Mouse (Mus musculus) right cerebral cortex, adult 2 months (tissue): ENCODE measurements around the gene Hlf.
A peak's percentile ranks its signal among the peaks of the same experiment; 100 is the strongest.

Source experiments
- DNase-seq, 2 experiments: peaks; one replicate each; pipeline ENCODE4 v3.0.0; 2021 to 2022; ENCODE audit warnings: low spot score in 2 of 2

Hlf gene

DNA sequence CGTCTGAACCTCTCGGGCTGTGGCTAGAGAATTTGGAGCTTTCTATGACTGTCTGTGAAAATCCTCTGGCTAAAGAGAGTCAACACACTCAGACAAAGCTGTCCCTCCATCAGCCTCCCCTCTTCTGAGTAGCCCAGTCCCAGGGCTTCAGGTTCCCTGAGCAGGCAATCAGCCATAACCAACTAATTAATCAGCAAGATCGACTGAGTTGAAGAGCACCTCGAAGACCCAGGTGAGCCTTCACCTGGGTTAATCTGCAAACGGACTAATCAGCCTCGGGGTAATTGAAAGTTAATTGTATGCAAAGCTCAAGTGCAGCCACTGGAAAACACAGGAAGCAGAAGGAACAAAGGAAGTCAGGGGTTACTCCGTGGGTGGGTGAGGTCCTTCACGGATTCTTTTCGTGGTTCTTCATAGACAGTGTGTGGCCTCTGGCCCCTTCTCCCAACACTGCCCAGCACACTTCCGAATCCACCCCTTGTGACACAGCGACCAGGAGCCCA is 19.9 kb downstream of the Hlf start:
- no peak for DNase-seq

DNA sequence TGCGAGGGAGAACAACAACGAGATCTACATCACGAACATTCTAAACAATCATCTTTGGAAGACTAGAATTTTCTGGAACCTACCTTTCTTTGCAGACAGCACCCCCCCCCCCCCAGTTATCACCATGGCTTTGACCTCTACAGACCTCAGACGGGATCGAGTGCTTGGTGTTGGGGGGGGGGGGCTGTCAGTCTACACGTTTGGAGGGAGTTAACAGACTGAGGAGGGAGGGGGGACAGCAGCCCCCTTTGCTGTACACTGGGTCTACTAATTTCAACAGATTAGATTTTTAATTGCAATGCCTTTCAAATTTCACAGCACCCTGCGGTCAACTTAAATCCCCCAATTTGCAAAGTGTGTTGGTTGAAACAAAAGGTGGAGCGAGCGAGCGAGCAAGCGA is 20.3 kb downstream of the Hlf start:
- no peak for DNase-seq

DNA sequence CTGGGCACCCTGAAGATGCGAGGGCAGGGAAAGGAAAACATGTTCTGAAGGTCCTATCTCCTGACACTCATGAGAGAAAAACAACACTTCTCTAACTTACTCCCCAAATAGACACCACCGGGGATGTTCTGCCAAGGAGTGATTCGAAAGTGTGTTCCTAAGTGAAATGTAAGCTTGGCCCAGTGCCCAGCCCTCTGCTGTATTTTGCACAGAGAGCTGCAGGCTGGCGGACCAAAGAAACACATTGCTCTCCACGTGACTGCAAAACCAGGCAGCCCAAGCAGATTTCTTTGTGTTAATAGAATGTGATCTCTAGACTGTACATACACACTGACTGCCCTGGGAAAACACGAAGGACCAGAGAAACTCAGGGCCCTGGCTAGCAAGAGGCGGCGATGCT is 21.1 kb downstream of the Hlf start:
- peak; percentile 97 to 99 for DNase-seq

DNA sequence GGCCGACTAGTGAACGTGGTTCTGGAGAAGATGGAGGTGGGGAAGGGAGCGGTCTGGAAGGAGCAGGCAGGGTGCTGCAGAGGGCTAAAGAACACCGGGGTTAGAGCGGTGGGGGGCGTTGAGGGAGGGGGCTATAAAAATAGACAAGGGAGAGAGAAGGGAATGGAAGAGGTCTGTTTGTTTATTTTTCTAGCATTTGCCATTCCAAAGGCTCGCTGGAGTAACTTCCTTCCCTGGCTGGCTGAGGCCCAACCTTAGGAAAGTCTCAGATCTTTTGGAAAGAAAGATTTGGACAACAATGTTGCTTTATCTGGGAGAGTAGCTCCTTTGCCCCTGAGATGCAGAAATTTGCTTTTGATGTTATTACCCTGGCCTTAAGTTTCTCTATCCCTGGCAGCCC is 21.6 kb downstream of the Hlf start:
- no peak for DNase-seq

DNA sequence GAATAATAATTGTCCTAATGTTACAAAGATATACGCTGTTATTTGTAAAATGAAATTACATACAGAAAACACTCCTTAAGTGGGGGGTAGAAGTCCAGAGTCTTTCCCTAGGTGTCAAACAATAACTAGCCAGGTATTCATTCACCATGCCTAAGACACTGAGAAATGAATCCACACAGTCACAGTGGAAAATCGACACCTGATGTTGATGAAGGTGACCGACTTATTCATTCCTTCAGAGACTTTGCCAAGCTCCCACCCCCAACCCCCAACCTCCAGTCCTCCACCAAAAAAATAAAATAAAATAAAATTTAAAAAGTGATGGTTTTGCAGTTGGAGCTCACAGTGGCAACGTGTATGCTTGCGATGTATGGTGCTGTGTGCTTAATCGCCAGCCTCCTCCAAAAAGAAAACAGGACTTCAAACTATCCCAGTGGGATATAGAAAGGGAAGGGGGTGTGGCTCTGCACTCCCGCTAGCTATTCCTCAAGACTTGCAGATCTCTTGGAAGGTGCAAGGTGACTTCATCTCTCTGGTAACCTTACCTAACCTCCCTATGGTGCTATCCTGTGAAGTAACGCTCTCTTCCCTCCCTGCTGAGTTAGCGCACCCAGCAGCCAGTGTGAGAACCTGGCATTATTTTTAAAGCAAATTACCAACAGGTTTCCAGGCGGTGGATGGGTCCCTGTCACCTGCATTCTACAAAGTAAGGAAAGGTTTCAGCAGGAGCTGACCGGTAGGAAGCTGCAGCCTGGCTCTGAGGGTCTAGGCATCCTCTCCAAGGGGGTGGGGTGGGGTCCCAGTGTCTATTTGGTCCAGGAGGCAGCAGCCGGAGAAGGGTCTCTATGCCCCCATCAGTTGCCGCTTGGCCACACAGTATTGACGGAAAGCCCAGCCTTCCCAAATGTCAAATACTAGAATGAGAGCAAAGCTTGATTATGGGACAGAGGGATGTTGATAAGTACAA is 22.5 kb downstream of the Hlf start:
- DNase-seq = no peak

DNA sequence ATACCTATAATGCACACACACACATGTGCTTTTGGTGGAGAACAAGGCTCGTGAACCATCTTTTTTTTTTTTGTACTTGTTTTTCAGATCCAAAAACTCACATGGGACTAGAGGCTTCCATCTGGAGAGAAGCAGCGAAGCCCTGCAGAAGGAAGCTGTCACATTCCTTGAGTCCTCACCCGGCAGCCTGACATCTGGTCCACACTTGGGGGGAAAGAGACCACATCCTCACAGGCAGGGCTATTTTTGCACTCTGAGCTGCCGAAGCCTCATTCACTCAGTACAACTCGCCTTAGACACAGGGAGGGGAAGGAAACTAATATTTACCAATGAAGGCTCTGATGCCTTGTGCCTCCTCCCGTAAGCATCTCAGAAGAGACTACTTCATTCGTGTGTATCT is 25.8 kb downstream of the Hlf start:
- DNase-seq = no peak

DNA sequence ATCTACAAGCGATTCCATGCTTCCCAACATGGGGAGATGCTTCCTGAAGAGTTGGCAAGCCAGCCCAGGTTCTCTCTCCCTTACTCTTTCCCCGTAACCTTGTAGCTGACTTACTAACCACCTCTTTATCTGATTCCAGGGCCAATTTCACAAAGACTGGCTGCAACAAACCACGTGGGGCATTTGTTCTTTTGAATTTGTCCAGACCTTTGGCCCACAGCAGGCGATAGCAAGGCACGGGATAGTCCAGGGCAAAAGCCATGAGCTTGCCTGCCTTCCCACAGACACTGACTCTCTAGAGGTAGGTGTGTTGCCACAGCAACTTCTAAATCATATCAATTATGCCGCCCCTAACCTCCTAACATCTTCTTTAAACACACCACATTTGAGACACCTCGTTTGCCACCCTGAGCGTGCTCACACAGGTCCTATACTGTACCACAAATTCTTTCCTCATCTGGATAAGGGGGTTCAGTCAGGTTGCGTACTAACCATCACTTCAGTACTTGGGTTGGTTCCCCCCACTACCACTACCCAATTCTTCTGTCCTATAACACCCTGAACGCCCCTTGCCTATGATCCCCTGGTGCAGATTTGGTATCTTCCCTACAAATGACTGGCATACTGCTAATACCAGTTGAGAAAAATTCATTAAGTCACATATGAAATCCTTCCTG is 26.7 kb downstream of the Hlf start:
- no peak for DNase-seq

DNA sequence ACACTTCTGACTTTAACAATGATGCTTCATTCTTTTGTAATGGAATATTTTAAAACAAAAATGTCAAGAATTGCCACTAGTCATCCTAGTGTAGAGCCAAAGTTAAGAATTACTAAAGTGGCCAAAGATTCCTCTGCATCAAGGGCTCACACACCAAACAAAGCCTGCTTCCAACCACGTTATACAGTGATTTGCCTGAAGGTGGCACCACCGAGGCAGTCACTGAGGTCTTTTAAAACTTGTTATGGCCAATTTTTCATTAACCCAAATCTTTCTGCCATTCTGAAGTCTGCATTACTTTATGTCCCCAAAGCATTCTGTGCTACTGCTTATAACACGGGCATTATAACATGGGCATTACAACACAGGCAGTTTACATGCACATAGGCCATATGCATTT is 27.3 kb downstream of the Hlf start:
- no peak for DNase-seq

DNA sequence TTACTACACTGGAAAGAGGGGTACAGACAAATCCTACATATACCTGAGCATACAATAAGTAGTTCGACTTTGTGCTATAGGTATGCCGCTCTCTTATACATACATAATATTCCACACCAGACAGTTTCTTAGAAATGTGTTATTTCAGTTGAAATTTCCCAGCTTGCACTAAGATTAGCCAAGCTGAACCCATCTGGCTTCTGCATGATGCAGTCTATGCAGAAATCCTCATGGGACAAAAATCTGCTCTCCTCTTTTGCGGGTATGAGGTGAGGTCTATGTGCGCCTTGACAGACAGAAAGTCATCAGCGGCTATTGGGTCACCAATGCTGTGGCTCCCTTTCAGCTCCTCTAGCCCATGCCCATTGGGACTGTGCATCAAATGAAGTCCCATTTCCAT is 30.2 kb downstream of the Hlf start:
- no peak for DNase-seq

DNA sequence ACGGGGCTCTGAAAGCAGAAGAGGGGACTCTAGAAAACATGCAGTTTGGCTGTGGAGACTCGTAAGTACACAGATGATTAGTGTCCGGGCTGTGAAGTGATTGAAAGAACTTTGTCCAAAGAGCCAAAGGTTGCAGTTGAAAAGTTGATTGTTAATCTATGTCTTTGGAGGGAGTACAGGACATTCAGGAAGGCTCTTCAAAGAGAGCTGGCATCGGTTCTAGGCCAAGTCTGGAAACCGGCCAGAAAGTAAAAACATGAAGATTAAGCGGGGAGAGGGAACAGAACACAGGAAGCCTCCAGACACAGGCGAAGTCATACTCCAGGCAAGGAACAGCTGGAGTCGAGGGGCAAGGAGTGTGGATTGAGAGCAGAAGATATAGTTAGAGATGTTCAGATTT is 32.6 kb downstream of the Hlf start:
- no peak for DNase-seq

DNA sequence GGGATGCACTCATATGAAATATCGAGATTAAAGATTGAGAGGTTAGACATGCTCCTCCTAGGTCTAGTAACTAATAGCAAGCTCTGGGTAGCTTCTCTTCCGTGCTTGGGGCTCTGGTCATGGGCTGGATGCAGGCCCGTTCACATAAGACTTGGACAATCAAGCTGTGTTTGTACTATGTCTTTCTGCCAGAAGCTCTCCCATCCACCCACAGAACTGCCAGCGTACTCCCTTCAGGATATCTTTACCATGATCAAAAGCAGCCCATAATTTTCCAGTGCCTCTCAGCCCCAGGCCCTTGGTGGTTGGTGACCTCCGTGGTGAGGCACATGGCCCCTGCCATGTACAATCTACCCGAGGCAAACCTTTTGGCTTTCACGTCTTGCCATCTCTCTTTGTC is 33.3 kb downstream of the Hlf start:
- no peak for DNase-seq

DNA sequence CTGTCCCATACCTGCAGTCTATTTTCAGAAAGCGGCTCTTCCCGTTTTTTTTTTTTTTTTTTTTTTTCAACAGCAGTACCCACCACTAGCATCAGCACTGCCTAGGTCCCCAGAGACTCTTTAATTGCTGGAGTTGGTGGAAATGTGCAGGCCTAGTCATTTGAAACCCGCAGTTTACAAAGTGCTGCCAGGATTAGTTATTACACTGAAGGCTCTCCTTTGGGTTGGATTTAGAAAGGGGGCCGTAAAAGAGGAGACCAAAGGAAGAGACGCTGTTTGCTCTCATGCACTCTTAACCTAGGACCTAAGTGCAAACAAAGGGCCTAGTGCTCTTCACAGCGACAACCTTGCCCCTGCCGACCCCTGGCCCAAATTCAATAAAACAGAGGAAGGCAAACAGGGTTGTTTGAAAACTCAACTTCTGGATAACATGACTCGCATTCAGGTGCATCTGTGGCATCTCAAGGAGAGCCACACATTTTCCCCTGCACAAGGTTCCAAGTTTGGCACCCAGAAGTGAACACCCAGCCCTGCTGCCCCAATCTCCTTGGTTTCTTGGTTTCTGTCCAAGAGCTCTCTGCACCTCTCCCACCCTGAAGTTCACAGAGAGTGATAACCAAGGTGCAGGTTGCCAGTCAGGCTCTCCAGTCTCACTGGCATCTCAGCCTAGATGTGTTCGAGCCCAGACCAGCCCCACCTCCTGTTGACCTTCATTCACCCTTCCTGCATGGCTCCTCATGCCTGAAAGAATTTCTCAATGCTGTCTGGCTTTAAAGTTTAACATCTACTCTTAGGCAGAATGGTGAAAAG is 34.0 kb downstream of the Hlf start:
- no peak for DNase-seq

DNA sequence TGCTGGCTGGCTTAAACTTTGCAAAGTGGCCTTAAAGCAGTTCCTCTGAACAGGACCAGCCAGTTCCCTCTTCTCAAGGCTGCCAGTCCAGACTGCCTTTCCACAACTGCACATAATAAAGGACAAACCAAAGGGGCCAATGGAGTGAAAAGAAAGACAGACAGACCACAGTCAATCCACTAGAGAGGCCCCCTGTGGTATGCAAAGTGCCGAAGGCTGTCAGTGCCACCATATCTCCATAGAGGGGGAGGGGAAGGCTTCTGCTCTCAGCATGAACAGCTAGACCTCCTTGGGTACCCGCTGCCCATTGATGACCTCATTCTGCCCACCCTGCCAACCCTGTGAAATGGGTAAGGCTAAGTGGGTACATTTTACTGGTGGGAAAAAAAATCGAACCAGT is 34.7 kb downstream of the Hlf start:
- DNase-seq = no peak

DNA sequence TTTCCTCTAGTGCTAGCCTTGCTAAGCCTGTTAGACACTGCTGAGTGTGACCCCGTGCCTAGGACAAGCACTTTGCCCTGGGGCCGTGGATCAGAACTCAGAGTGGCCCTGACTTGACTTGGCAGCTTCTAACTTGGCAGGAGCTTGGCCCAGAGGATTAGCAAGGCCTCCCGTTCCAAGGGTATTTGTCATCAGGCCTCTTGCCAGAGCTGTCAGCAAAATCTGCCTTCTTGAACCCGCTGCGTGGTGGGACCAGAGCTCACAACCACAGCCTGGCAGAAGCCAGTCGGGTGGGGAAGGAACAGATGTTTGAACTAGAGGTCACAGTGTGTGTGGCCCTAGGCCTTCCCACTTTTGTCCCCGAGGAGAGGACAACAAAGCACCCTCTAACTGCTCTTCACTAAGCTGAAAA is 35.4 kb downstream of the Hlf start:
- no peak for DNase-seq

DNA sequence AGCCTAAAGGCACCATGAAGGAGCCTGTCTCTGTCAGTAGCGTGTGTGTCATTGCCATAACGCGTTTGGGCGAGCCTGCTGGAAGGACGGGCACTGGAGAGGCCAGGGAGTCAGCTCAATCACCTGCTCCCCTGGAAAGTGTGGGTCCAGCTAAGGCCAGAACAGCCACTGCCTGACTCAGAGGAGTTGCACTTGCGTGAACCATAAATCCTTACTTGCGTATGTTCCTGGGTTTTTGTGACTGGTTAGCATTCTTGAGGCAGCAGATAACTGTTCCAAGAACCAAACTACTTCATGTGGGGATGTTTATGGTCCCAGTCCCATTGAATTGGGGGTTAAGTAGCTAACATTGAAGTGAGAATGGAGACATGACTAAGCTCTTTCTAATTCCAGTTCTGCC is 38.0 kb downstream of the Hlf start:
- no peak for DNase-seq

DNA sequence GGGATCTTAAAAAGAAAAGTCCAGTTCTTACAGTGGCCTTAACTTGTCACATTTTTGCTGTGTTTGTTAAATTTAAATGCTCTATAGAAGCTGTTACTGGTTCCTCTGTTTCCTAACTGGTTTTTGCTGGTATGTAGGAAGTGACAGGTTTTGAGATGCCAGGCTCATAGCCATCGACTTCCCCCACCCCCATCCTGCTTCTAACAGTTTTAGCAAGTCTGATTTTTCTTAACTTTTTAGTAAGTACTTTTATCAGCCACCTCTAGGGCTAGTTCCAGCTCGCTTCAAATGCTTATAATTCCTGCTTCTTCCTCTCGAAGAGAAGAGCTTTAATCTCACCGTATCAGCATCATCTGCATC is 40.6 kb downstream of the Hlf start:
- no peak for DNase-seq

DNA sequence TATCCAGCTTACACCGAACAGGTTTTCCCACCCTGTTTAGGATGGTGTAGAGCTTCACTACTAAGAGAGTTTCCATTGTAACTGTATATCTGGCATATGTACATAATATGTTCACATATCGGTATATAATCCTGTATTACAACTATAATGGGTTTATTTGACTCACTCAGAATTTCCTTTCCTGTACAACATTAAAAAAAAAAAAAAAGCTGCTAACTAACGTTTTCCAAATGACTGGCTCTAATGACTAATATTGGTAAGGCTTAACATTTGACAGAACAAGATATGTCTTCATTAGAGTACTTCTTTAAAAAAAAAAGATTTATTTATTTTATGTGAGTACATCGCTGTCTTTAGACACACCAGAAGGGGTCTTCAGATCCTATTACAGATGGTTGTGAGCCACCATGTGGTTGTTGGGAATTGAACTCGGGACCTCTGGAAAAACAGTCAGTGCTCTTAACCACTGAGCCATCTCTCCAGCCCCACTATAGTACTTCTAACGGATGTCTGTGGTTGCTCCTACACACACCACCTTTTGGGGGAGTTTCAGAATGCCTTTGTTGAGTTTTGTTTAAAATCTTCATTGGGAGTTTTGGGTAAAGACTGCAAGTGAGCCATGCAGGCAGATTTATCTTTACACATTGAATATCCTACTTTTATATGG is 41.1 kb downstream of the Hlf start:
- DNase-seq = no peak

DNA sequence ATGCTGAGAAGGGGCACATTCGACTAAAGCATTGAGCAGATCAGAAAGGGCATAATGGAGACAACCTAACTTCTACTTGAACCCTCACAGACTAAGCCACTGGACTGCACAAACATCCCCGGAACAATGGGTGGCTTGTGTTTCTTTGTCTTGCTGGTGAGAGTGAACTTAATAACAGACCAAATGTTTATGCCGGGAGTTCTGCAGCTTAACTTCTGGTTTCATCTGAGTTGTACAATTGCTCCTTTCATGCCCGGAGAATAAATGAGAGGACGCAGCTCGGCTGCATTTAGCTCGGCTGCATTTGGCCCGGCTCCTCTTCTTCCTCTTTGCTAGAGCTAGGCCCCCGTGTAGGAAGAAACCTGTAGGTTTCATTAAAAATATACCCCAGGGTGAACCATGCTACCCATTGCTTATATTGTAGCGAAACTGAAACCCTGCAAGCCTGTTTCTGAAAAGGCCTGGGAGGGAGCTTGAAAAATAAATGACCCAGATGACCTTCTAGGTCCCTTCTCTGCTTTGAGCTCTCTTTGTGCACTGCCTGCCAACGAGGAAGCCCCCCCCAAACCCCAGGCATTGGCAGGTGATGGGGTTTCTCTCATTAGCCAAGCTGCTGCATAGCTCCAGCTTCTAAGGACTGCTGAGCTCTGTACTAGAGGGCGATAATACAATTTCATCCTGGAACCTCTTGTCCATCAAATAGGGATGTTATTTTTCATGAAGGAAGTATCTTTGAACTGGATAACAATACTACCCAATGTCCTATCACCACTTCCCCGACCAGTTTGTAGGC is 42.8 kb downstream of the Hlf start:
- DNase-seq = no peak

DNA sequence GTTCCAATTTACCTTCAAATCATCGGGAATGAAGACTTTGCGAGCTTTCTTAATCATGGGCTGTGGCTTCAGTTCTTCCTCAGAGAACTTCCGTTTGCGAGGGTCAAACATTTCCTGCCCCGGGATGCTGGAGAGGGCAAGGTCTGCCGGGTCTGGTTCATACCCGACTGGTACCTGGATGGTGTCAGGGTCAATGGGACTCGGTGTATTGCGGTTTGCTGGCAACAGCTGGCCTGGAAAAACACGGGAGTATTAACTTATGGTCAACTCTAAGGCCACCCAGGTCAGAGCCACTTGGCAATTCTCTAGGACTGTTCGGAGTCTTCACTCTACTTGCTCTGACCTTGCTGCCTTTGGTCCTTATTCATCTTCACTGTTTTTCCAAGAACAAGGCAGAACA is 44.9 kb downstream of the Hlf start:
- no peak for DNase-seq

DNA sequence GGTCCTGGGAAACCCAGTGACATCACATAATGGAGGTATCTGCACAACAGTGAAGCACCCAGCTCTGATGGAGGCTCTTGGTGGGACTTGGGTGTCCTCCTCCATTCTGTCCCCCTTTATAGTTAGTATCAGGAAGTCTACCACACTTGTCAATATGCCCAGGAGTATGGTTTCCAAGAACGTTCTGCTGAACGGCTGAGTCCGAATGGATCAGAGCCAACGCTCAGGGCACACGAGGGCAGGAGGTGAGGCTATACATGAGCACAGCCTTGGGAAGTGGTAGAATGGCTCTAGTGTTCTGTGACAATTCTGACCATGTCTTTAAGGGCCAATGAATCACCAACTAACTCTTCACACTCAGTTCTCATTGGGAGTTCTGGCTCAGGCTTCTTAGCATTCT is 47.8 kb downstream of the Hlf start:
- no peak for DNase-seq

DNA sequence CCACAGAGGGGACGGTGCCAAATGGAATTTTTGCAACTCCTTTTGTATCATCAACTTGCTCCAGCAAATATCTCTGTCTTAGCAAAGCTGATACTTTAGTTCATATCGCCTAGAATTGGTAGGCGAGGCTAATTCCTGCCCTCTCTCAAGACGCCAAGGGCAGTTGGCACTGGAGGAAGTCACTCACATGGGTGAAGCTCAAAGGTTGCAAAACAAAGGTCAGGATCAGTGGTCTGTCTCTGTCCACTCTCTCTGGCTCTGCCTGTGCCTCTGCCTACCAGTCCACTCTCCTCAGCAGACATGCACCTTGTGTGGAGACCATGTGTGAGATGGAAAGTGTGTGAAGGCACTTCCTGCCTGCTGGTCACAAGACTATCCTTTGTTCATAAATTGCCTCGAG is 48.4 kb downstream of the Hlf start:
- no peak for DNase-seq
